Mouse (Mus musculus) v-Abl transformed pro-B cells (cell line): ENCODE results near the gene Scrn1.

Experiments
- in situ Hi-C, 2 experiments: fragments of 400-800 bp; cut with MboI; formaldehyde crosslinking; loops; one replicate each; pipeline ENCODE4 v1.15.1; 2025; ENCODE audit not compliant: unreplicated experiment in 2 of 2

Gene Scrn1

GRCm38 (mm10) chr6:54565665-54566545 is at the start of gene Scrn1:
Gene Scrn1 (minus strand): TSS chr6:54566489.
- in situ Hi-C loops, result no loop called here

GRCm38 (mm10) chr6:54606241-54606640 is 40.0 kb upstream of the Scrn1 start:
- in situ Hi-C loops, result no loop called here

GRCm38 (mm10) chr6:54604001-54604715 is 37.9 kb upstream of the Scrn1 start:
- in situ Hi-C loops, result loop anchor here in 1 of 2 experiments (5.0 kb wide), 1 partner anchor 318 kb away; no protein-coding TSS in a partner anchor

GRCm38 (mm10) chr6:54602891-54603290 is 36.6 kb upstream of the Scrn1 start:
- in situ Hi-C loops, result loop anchor here in 1 of 2 experiments (5.0 kb wide), 1 partner anchor 319 kb away; no protein-coding TSS in a partner anchor

- in situ Hi-C loops, result loop anchor here in 1 of 2 experiments (5.0 kb wide), 1 partner anchor 321 kb away; no protein-coding TSS in a partner anchor
These were observed 34.5 kb upstream of the Scrn1 start for GRCm38 (mm10) chr6:54600681-54601347.

GRCm38 (mm10) chr6:54597711-54598110 is 31.4 kb upstream of the Scrn1 start:
- in situ Hi-C loops, result loop anchor here (5.0 to 10.0 kb wide), 3 partner anchors 80 to 207 kb away; partner anchors contain the start of gene Mturn (in 1 of the 2)

- in situ Hi-C loops, result loop anchor here (5.0 to 10.0 kb wide), 3 partner anchors 80 to 208 kb away; partner anchors contain the start of gene Mturn (in 1 of the 2)
These were observed 30.9 kb upstream of the Scrn1 start, which contains the start of gene Fkbp14 for GRCm38 (mm10) chr6:54597208-54597607. Gene Fkbp14 (minus strand): TSS chr6:54597308.

GRCm38 (mm10) chr6:54595330-54595878 is 29.1 kb upstream of the Scrn1 start:
- in situ Hi-C loops, result loop anchor here (5.0 to 10.0 kb wide), 3 partner anchors 82 to 209 kb away; partner anchors contain the start of gene Mturn (in 1 of the 2)

- in situ Hi-C loops, result loop anchor here (5.0 to 10.0 kb wide), 4 partner anchors 83 to 213 kb away; partner anchors contain the start of gene Mturn (in 1 of the 2)
These were observed 28.4 kb upstream of the Scrn1 start, which contains the start of gene Plekha8 for GRCm38 (mm10) chr6:54594469-54595329. Gene Plekha8 (plus strand): TSS chr6:54595111.

- in situ Hi-C loops, result loop anchor here (5.0 to 10.0 kb wide), 2 partner anchors 211 to 213 kb away; no protein-coding TSS in a partner anchor
These were observed 27.6 kb upstream of the Scrn1 start for GRCm38 (mm10) chr6:54593766-54594468.

GRCm38 (mm10) chr6:54592938-54593535 is 26.7 kb upstream of the Scrn1 start:
- in situ Hi-C loops, result loop anchor here (5.0 to 10.0 kb wide), 2 partner anchors 212 to 214 kb away; no protein-coding TSS in a partner anchor

- in situ Hi-C loops, result loop anchor here (5.0 to 10.0 kb wide), 2 partner anchors 213 to 216 kb away; no protein-coding TSS in a partner anchor
These were observed 25.5 kb upstream of the Scrn1 start for GRCm38 (mm10) chr6:54591778-54592177.

GRCm38 (mm10) chr6:54590691-54591090 is 24.4 kb upstream of the Scrn1 start:
- in situ Hi-C loops, result loop anchor here (5.0 to 10.0 kb wide), 2 partner anchors 214 to 217 kb away; no protein-coding TSS in a partner anchor

- in situ Hi-C loops, result loop anchor here (5.0 to 10.0 kb wide), 4 partner anchors 327 to 579 kb away; partner anchors contain the start of gene Ggct (in 2 of the 2)
These were observed 21.9 kb upstream of the Scrn1 start for GRCm38 (mm10) chr6:54588212-54588611.

GRCm38 (mm10) chr6:54587683-54588082 is 21.4 kb upstream of the Scrn1 start:
- in situ Hi-C loops, result loop anchor here (5.0 to 10.0 kb wide), 4 partner anchors 327 to 580 kb away; partner anchors contain the start of gene Ggct (in 2 of the 2)

- in situ Hi-C loops, result loop anchor here (5.0 to 10.0 kb wide), 4 partner anchors 328 to 580 kb away; partner anchors contain the start of gene Ggct (in 2 of the 2)
These were observed 20.6 kb upstream of the Scrn1 start for GRCm38 (mm10) chr6:54586911-54587310.

GRCm38 (mm10) chr6:54586175-54586574 is 19.9 kb upstream of the Scrn1 start:
- in situ Hi-C loops, result loop anchor here (5.0 to 10.0 kb wide), 4 partner anchors 329 to 581 kb away; partner anchors contain the start of gene Ggct (in 2 of the 2)
